Mouse (Mus musculus): ENCODE results near the gene Phyhd1. TPM values are rescaled to one million over a fixed set of nuclear protein-coding genes. Genes with fewer than 3 reads are reported as not detected.

The Phyhd1 gene
- 5.7 and 7.7 TPM in 2 replicates for polyA plus RNA-seq (2015; fragmentation: Nextera tagmentation; extraction: Ambion mirVana)

- WGBS: 38% methylated on average over 5 of the region's 5 CpGs
- Histone ChIP-seq H3K4me3 (replicated peaks) (no peak within 1 kb of the TSS), H3K9ac (replicated peaks) (0 out of 2 replicates have a peak within 1 kb of the TSS, but pooled peaks have one; percentile 25), H3K9me3 (no peaks in the 10 kb centered on the region), H3K4me1 (replicated peaks) (peaks cover 47% of the 10 kb centered on the region), H3K27me3 (no peaks in the 10 kb centered on the region), H3K36me3 (peaks cover 43% of the 10 kb centered on the region), H3K4me2 (replicated peaks) (no peak within 1 kb of the TSS), H3K27ac (peak within 1 kb of the TSS; percentile 72)
- no peak for ATAC-seq
These were observed at the start of gene Phyhd1 for GRCm38 (mm10) chr2:30265767-30266253. Gene Phyhd1 (plus strand): TSS chr2:30266203.

- no peaks in the 10 kb centered on the region for H3K4me1 ChIP-seq (replicated peaks)
- WGBS: 95% methylated on average over 5 of the region's 5 CpGs
These were observed 49.7 kb upstream of the Phyhd1 start for GRCm38 (mm10) chr2:30216293-30216692.

GRCm38 (mm10) chr2:30235593-30235992 lies 30.4 kb upstream of the Phyhd1 start:
- no peak overlapping the region for H3K9ac ChIP-seq (replicated peaks)
- no peak for ATAC-seq
- no peak overlapping the region for H3K4me2 ChIP-seq (replicated peaks)

More at GRCm38 (mm10) chr2:30216293-30216692, 49.7 kb upstream of the Phyhd1 start:
- no peak overlapping the region for H3K9ac ChIP-seq (replicated peaks)
- no peak overlapping the region for H3K4me3 ChIP-seq (replicated peaks)
- H3K27ac ChIP-seq: no peak overlapping the region
- ATAC-seq: no peak
- H3K9me3 ChIP-seq: no peaks in the 10 kb centered on the region
- H3K27me3 ChIP-seq: no peaks in the 10 kb centered on the region
- no peaks in the 10 kb centered on the region for H3K36me3 ChIP-seq
- no peak overlapping the region for H3K4me2 ChIP-seq (replicated peaks)

DNA sequence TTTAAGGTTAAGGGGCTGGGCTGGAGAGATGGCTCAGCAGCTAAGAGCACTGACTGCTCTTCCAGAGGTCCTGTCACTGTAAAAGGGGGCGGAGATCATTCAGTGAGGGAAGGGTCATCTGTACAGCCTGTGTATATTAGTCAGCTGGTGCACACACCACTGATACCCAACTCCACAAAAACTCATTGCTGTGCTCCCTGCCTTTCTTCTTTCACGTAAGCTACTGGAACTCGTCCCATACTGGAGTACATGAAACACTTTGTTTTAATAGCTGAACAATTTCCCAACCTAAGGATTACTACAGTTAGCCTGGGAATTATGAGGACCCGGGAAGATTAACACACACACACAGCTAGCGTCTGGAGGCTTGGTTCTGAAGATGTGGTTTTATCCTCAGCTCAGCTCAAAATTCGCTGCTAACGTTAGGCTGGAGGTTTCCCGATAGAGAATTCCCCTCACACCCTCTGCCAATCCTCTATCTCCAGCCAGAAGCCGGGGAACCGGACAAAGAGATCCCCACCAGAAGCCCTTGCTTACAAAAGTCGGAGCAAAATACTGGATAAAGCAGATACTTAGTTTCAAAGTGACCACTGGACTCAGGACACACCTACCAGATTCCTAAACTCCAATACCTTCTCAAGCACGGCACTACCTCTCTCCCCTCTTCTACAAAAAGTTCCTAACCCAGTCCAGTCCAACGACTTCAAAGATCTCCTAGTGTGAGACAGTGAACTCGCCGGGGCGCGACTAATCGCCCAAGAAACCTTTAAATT lies 29.4 kb upstream of the Phyhd1 start:
- no peak for ATAC-seq
- no peaks in the 10 kb centered on the region for H3K9me3 ChIP-seq
- H3K4me1 ChIP-seq (replicated peaks): peaks cover 30% of the 10 kb centered on the region
- H3K9ac ChIP-seq (replicated peaks): peak overlapping the region; percentile 65
- 5% methylated on average over 18 of the region's 18 CpGs for WGBS
- H3K36me3 ChIP-seq: peaks cover 14% of the 10 kb centered on the region
- peak overlapping the region; percentile 67 for H3K4me2 ChIP-seq (replicated peaks)
- H3K4me3 ChIP-seq (replicated peaks): peak overlapping the region; percentile 70
- H3K27me3 ChIP-seq: no peaks in the 10 kb centered on the region
- H3K27ac ChIP-seq: peak overlapping the region; percentile 57

More at GRCm38 (mm10) chr2:30235593-30235992, 30.4 kb upstream of the Phyhd1 start:
- no peak overlapping the region for H3K4me3 ChIP-seq (replicated peaks)
- H3K9me3 ChIP-seq: no peaks in the 10 kb centered on the region
- H3K27ac ChIP-seq: no peak overlapping the region
- WGBS: 94% methylated on average over 5 of the region's 5 CpGs
- no peaks in the 10 kb centered on the region for H3K27me3 ChIP-seq
- H3K4me1 ChIP-seq (replicated peaks): peaks cover 30% of the 10 kb centered on the region
- peaks cover 4% of the 10 kb centered on the region for H3K36me3 ChIP-seq

DNA sequence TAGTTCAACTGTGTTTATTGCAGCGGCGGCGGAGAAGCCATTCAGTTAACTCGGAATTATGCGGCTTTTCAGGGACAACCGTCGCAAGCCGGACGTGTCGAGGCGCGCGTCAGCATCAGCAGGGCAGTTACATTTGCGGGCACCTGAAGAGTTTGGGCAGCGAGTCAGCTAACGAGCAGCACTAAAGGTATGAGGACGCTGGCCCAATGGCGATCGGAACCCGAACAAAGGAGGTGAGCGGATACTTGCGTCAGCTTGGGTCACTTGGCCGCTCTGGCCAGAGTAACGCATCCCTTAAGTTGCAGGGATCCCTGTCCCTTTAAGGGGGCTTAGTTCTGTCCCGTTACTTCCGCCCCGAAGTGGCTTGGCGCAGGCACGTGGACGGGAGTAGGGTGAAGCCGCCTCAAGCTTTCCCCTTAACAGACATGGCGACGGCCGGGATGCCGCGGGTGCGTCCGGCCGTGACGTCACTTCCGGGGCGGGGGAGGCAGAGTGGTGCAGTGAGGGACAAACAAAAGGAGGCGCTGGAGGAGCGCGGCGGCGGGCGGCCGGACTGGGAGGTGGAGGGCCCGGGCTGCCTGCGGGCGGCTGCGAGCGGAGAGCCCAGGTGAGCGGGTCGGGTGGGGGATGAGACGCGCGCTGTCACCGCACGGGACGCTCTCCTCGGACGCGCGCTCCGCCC lies 28.7 kb upstream of the Phyhd1 start, which contains the start of gene Lrrc8a:
Lrrc8a (plus strand) TSS at position 517 of the 682 bp plus-strand sequence.
- Histone ChIP-seq H3K27me3 (no peaks in the 10 kb centered on the region), H3K4me1 (replicated peaks) (peaks cover 30% of the 10 kb centered on the region), H3K4me3 (replicated peaks) (peak within 1 kb of the TSS; percentile 70), H3K4me2 (replicated peaks) (peak within 1 kb of the TSS; percentile 87), H3K27ac (peak within 1 kb of the TSS; percentile 94), H3K9ac (replicated peaks) (peak within 1 kb of the TSS; percentile 86), H3K36me3 (peaks cover 22% of the 10 kb centered on the region), H3K9me3 (no peaks in the 10 kb centered on the region)
- peak; percentile 99 for ATAC-seq
- WGBS: under 1% methylated on average over 66 of the region's 67 CpGs

DNA sequence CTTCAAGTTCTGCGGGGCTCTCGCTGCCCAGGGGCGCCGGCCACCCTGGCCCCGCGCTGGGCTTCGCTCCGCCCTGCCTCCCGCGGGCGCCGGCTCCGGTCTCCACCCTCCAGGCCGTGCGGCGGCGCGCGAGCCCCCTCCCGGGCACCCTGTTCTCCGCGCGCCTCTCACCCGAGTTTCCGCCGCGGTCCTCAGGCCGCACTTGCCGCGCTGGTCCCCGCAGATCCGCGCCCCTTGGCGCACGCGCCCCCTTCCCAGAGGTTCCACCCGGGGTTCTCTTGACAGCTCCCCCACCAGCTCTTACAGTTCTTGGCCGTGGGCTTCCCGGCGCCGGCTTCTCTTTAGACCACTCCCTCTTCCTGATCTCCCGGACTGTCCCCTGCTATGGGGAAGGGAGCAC lies 28.1 kb upstream of the Phyhd1 start:
- Histone ChIP-seq H3K27me3 (no peaks in the 10 kb centered on the region), H3K9ac (replicated peaks) (peak overlapping the region; percentile 86), H3K4me1 (replicated peaks) (peaks cover 34% of the 10 kb centered on the region), H3K27ac (peak overlapping the region; percentile 94), H3K4me3 (replicated peaks) (peak overlapping the region; percentile 70), H3K36me3 (peaks cover 27% of the 10 kb centered on the region), H3K4me2 (replicated peaks) (peak overlapping the region; percentile 87), H3K9me3 (no peaks in the 10 kb centered on the region)
- peak; percentile 93 for ATAC-seq
- under 1% methylated on average over 40 of the region's 42 CpGs for whole genome bisulfite sequencing

DNA sequence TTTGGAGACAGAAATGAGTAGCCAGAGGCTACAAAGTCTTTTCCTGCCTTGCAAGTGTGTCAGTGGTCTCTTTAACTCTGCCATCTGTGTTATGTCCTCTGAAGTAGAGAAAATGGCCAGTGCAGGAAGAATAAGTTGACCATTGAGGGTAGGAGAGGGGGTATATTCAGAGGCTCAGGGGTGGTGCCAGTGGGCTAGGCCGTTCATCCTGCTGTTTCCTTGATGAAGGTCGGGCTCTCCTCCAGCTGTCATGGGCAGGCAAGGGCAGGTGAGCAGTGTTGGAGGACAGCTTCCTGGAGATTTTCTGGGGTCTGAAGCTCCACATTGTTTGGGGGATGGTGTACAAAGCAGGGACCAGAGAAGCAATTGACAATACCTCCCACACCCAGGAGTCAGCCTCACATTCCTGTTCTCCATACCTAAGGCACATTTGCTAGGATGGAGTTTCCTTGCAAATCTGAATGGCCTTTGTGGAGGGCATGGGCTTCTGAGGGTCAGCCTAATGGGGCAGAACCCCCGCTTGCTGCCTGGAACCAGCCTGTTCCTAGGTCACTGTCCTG lies 27.0 kb upstream of the Phyhd1 start:
- peak overlapping the region; percentile 70 for H3K4me3 ChIP-seq (replicated peaks)

GRCm38 (mm10) chr2:30239777-30240176 lies 26.2 kb upstream of the Phyhd1 start:
- Histone ChIP-seq H3K4me2 (replicated peaks) (peak overlapping the region; percentile 87; the same call in 1 of the 2 replicates), H3K4me3 (replicated peaks) (0 out of 2 replicates have a peak overlapping the region, but pooled peaks have one; percentile 70), H3K27me3 (no peaks in the 10 kb centered on the region), H3K27ac (no peak overlapping the region), H3K9ac (replicated peaks) (peak overlapping the region; percentile 86; the same call in 1 of the 2 replicates), H3K9me3 (no peaks in the 10 kb centered on the region), H3K4me1 (replicated peaks) (peaks cover 36% of the 10 kb centered on the region), H3K36me3 (peaks cover 46% of the 10 kb centered on the region)
- WGBS: 93% methylated on average over 4 of the region's 4 CpGs
- ATAC-seq: no peak

More for the DNA sequence above, 27.0 kb upstream of the Phyhd1 start:
- Histone ChIP-seq H3K4me1 (replicated peaks) (peaks cover 34% of the 10 kb centered on the region), H3K4me2 (replicated peaks) (peak overlapping the region; percentile 87), H3K9me3 (no peaks in the 10 kb centered on the region), H3K27ac (no peak overlapping the region), H3K36me3 (peaks cover 38% of the 10 kb centered on the region), H3K27me3 (no peaks in the 10 kb centered on the region), H3K9ac (replicated peaks) (peak overlapping the region; percentile 86)
- ATAC-seq: no peak
- WGBS: 82% methylated on average over 3 of the region's 3 CpGs

GRCm38 (mm10) chr2:30240267-30240666 lies 25.7 kb upstream of the Phyhd1 start, which contains the start of gene Gm28035:
Gene Gm28035 (plus strand): TSS chr2:30240567.
- Histone ChIP-seq H3K27ac (no peak within 1 kb of the TSS), H3K9me3 (no peaks in the 10 kb centered on the region), H3K36me3 (peaks cover 49% of the 10 kb centered on the region), H3K9ac (replicated peaks) (peak within 1 kb of the TSS; percentile 86; the same call in 1 of the 2 replicates), H3K27me3 (no peaks in the 10 kb centered on the region), H3K4me2 (replicated peaks) (peak within 1 kb of the TSS; percentile 87; the same call in 1 of the 2 replicates), H3K4me3 (replicated peaks) (peak within 1 kb of the TSS; percentile 70; the same call in 1 of the 2 replicates), H3K4me1 (replicated peaks) (peaks cover 37% of the 10 kb centered on the region)
- no peak for ATAC-seq
- WGBS: 86% methylated on average over 2 of the region's 2 CpGs

- no peak for ATAC-seq
- Histone ChIP-seq H3K9me3 (no peaks in the 10 kb centered on the region), H3K4me3 (replicated peaks) (no peak overlapping the region), H3K27ac (0 out of 2 replicates have a peak overlapping the region, but pooled peaks have one; percentile 4), H3K36me3 (peaks cover 66% of the 10 kb centered on the region), H3K9ac (replicated peaks) (0 out of 2 replicates have a peak overlapping the region, but pooled peaks have one; percentile 11), H3K27me3 (no peaks in the 10 kb centered on the region), H3K4me2 (replicated peaks) (no peak overlapping the region), H3K4me1 (replicated peaks) (peaks cover 31% of the 10 kb centered on the region)
- 42% methylated on average over 4 of the region's 4 CpGs for WGBS
These were observed 23.5 kb upstream of the Phyhd1 start for GRCm38 (mm10) chr2:30242509-30242908.

DNA sequence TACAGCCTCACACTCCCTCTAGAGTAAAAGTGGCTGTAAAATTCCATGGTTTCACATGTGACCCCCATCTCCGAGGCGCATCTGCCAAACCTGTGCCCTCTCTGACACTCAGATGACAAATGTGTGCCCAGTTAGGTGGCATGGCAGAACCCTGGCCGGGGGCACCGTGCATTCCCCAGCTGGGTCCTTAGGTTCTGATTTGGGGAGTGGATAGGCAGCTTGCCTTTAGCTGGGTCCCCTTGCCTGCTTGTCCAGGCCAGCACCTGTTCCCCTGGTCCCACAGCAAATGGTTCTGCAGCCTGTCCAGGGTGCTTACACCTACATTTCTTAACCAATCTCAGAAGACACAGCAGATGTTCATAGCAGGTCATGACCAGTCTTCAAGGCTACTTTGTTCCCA lies 22.6 kb upstream of the Phyhd1 start:
- no peak overlapping the region for H3K27ac ChIP-seq
- H3K4me2 ChIP-seq (replicated peaks): no peak overlapping the region
- WGBS: 96% methylated on average over 4 of the region's 4 CpGs
- no peaks in the 10 kb centered on the region for H3K27me3 ChIP-seq
- H3K36me3 ChIP-seq: peaks cover 75% of the 10 kb centered on the region
- H3K9me3 ChIP-seq: no peaks in the 10 kb centered on the region
- no peak overlapping the region for H3K4me3 ChIP-seq (replicated peaks)
- H3K4me1 ChIP-seq (replicated peaks): peaks cover 28% of the 10 kb centered on the region
- no peak overlapping the region for H3K9ac ChIP-seq (replicated peaks)
- no peak for ATAC-seq
